Comparison of ENCODE assay signal across 8 mouse cellular contexts in genomic region chr11:97029686-97030417, GRCm38 (mm10). TPM values are rescaled to one million over a fixed set of nuclear protein-coding genes. Genes with fewer than 3 reads are reported as not detected.
DNase-seq lines count a peak whose midpoint lies in the region; ATAC-seq and TF ChIP-seq lines count a peak whose summit lies in the region.

Gene Scrn2 (plus strand): TSS chr11:97029938.

- peak; percentile 78 for ATAC-seq in inflammation-experienced regulatory T-cells, adult 6 months
- peak; percentile 74 for ATAC-seq in megakaryocyte-erythroid progenitor cell, adult 5-6 weeks (replicated peaks; ENCODE audit: low FRiP score, low TSS enrichment, poor library complexity, severe bottlenecking)

- TF ChIP-seq POLR2A in cortical plate, adult 2 months (IDR thresholded peaks at IDR 0.05; ENCODE audit: extremely low read depth, insufficient read depth, low read length), result no peak

- peak within 1 kb of the TSS; percentile 44 for H3K4me3 ChIP-seq in cortical plate, adult 2 months (ENCODE audit: insufficient read depth, low read length)

- intact Hi-C loops in left cerebral cortex, postnatal 14 days (cut with DNase I), result no loop called here

- H3K27ac ChIP-seq in cortical plate, adult 2 months (ENCODE audit: insufficient read depth, low read length), result no peak within 1 kb of the TSS

- peak; percentile 84 for DNase-seq in adipocyte (ENCODE audit: low spot score)
- DNase-seq in gastrocnemius, postnatal 25 days, result peak; percentile 73
- DNase-seq in left cerebral cortex, postnatal 14 days (ENCODE audit: low spot score in 2 of 2), result peak; percentile 69 to 72
- DNase-seq in right cerebral cortex, postnatal 14 days, result peak; percentile 67
- peak; percentile 92 for DNase-seq in yolk sac, embryonic 10.5 days (ENCODE audit: low spot score)

- TF ChIP-seq CTCF in cortical plate, adult 2 months (IDR thresholded peaks at IDR 0.05; ENCODE audit: extremely low read depth, insufficient read depth, low read length), result peak; percentile 67

- 0 out of 2 replicates have a peak, but pooled peaks cover 2% of the 10 kb centered on the region for H3K4me1 ChIP-seq in cortical plate, adult 2 months (ENCODE audit: control insufficient read depth, insufficient read depth, low read length)

RNA-seq across cellular contexts. Expression of gene Scrn2, which starts in this region (rescaled TPM):
- polyA plus RNA-seq in cortical plate, adult 2 months (2012; rRNA removed), result 4.4 and 6.3 TPM in 2 replicates
- 1 to 10 TPM; 9.3 to 9.4 TPM for total RNA-seq in gastrocnemius, postnatal 25 days (2021)
- polyA plus RNA-seq in inflammation-experienced regulatory T-cells, adult 6 months (2017; shearing (Covaris generic)), result 1 to 10 TPM; 6.2 to 8.8 (median 6.5) TPM
- total RNA-seq in left cerebral cortex, postnatal 14 days (2021), result 1 to 10 TPM; 2.7 to 3.0 TPM
- 12.4 and 17.7 TPM in 2 replicates for total RNA-seq in megakaryocyte-erythroid progenitor cell, adult 5-6 weeks (2014; fragmentation: Nextera tagmentation)
- total RNA-seq in megakaryocyte-erythroid progenitor cell, adult 5-6 weeks (2017), result 26.1 and 32.6 TPM in 2 replicates
